Mouse (Mus musculus) left cerebral cortex, postnatal 10 days (tissue): ENCODE data around the gene Thy1. TPM values are rescaled to one million over a fixed set of nuclear protein-coding genes. Genes with fewer than 3 reads are reported as not detected.

Experiments
- DNase-seq, 2 experiments: peaks; one replicate each; pipeline ENCODE4 v3.0.0; 2021 to 2022; ENCODE audit warnings: low spot score in 2 of 2, mixed read lengths in 1 of 2; ENCODE audit errors: extremely low spot score in 1 of 2
- intact Hi-C: fragments of 180-260 bp; cut with DNase I; formaldehyde crosslinking; loops from one replicate; pipeline ENCODE4 v1.15.1; 2025
- total RNA-seq, 2 experiments: library from RNA; stranded (reverse); gene quantifications; 2 replicates each; pipeline ENCODE4 v1.2.3; 2021

Gene Thy1
- total RNA-seq, 2 experiments from 2014 or later: 704 to 725 TPM

DNA sequence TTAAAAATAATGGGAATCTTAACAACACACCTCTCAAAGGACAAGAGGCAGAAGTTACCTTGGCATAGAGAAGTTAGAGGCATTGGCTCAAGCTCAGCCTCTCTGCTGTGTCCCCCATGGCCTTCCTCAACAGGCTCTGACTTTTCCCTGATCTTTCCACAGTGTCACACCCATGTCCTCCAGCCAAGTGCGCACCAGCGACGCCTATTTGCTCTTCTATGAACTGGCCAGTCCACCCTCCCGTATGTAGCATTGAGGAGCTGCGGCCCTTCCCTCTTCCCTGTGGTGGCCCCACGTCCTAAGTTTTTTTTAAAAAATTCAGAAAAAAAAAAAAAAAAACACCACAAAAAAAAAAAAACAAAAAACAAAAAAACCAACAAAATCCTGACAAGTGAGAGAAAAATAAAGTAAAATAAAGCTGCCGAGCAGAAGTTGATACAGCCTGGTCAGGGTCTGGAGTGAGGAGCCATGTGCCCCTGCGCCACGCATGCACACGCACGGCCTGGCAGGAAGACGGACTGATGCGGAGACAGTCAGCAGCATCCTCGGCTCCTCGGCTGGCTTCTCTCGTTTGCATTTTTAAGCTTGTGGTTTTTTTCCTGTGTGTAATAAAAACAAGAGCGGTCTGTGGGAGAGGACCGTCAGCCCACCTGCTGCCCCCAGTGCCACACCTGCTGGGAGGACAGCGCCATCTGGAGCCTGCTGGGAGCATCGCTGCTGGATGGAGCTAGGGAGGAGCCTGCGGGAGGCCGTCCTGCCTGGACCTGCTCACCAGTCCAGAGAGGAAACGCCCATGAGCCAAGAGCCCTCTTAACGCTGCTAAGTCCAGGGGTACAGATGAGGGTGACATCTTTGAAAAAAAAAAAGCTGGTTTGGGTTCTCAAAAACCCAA is 50.7 kb downstream of the Thy1 start:
- DNase-seq: peak in 1 of 2 experiments; percentile 89
- intact Hi-C loops: no loop called here

DNA sequence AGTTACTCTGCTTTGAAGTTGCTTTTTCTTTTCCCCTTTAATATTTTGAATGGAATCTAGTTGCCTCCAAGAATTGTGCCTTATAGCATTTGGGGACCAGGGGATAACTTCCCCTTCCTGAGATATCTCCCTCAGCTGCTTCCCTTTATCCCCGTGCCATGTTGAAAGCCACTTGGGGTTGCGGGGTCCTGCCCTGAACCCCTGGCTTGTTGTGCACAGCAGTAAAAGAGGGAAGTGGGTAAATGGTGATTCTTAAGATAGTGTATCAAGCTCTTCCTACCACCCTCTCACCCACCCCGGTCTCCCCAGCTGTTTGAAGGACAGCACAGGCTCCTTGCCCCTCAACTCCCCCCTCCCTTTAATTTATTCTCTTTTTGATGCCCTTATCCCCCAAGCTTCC is 51.6 kb downstream of the Thy1 start:
- DNase-seq: no peak

DNA sequence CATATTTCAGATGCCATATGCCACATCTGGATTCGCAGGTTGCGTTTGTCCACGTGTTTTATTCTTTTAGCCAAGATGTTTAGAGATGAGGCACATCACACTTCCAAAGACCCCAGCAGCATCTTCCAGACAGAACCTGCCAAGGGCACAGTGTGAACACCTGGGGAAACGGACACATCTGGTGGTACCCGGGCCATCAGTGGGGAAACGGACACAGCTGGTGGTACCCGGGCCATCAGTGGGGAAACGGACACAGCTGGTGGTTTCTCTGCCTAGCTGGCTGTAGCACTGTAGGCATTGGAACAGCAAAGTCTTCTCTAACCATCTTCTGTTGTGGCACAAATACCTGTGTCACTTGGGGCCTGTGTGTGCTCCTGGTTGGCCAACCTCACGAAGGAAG is 52.6 kb downstream of the Thy1 start:
- DNase-seq: no peak
- intact Hi-C loops: no loop called here

More for the DNA sequence above, 51.6 kb downstream of the Thy1 start:
- intact Hi-C loops: no loop called here

DNA sequence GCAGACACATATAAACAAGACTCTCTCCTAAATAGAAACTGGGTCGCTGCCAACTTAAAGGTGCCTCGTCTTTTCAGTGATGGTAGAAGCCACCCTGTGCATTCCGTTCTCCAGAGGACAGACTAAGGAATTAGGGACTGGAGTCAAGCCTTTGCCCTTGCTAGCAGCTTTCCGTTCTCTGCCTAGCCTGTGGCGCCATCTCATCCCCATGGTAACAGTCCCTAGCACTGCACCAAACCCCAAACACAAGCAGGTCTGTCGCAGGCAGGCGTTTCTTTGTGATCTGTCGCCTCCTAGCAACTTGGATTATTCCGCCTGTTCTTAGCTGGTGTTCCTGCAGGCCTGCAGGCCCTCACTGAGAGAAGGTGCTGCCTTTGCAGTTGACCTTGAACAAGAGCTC is 53.4 kb downstream of the Thy1 start:
- DNase-seq: no peak
- intact Hi-C loops: no loop called here

Other genes starting within 250 kb of the Thy1 start
- gene Usp2, start 23.6 kb downstream of the Thy1 start, total RNA-seq: 10 to 100 TPM; 58.2 to 64.0 TPM
- under 1 TPM in 1 of 2 experiments, not detected in 1; 0.17 TPM for gene Mfrp, start 58.3 kb downstream of the Thy1 start, total RNA-seq
- 10 to 100 TPM; 11.2 to 12.1 TPM for gene C1qtnf5, start 63.9 kb downstream of the Thy1 start, total RNA-seq
- not detected for gene Gm49380, start 70.1 kb downstream of the Thy1 start, total RNA-seq
- gene Rnf26, start 70.1 kb downstream of the Thy1 start, total RNA-seq: 10 to 100 TPM; 30.1 to 33.4 TPM
- 10 to 100 TPM; 19.2 to 22.2 TPM for gene Mcam, start 91.1 kb downstream of the Thy1 start, total RNA-seq
- 10 to 100 TPM; 48.6 to 49.9 TPM for gene Cbl, start 190.7 kb downstream of the Thy1 start, total RNA-seq
- gene Ccdc153, start 197.3 kb downstream of the Thy1 start, total RNA-seq: 1 to 10 TPM in 1 of 2 experiments, under 1 TPM in 1; 0.69 to 1.9 TPM
- gene Pdzd3, start 208.1 kb downstream of the Thy1 start, total RNA-seq: under 1 TPM; 0.53 to 0.60 TPM
- gene Nlrx1, start 225.2 kb downstream of the Thy1 start, total RNA-seq: 10 to 100 TPM; 11.9 to 14.8 TPM
- gene Abcg4, start 245.2 kb downstream of the Thy1 start, total RNA-seq: 10 to 100 TPM; 68.0 to 73.2 TPM